Mouse (Mus musculus) liver, embryonic 14.5 days (tissue): ENCODE measurements around the gene D130040H23Rik. TPM values are rescaled to one million over a fixed set of nuclear protein-coding genes. Genes with fewer than 3 reads are reported as not detected.

ENCODE experiments used
- ATAC-seq: fragments of 200-750 bp; cut with Nextera tagmentation; 2 replicates; pipeline ENCODE4 v1.8.0; 2017; ENCODE audit warnings: moderate number of reproducible peaks, mild to moderate bottlenecking, moderate library complexity; ENCODE audit not compliant: insufficient read depth
- DNase-seq, 3 experiments: peaks; one replicate each; pipeline ENCODE4 v3.0.0-alpha.2; 2012 to 2013; ENCODE audit warnings: low read depth in 3 of 3, low spot score in 3 of 3
- H3K27ac ChIP-seq: fragments of 300-500 bp; sonication (generic); 2 replicates; pipeline ENCODE4 v1.5.1; 2014; ENCODE audit warnings: moderate library complexity, mild to moderate bottlenecking, control low read depth, inconsistent platforms
- H3K27me3 ChIP-seq: fragments of 300-500 bp; sonication (generic); 2 replicates; pipeline ENCODE4 v1.6.1; 2014; ENCODE audit warnings: mild to moderate bottlenecking, low read length, moderate library complexity; ENCODE audit not compliant: control insufficient read depth, insufficient read depth
- H3K36me3 ChIP-seq: fragments of 300-500 bp; sonication (generic); replicated peaks from 2 replicates; pipeline ENCODE4 v1.6.1; 2014; ENCODE audit warnings: low read depth; ENCODE audit not compliant: control insufficient read depth, insufficient read depth
- H3K4me1 ChIP-seq, 2 experiments: fragments of 200-500 bp in 1 of 2; fragments of 300-500 bp in 1 of 2; sonication (generic) in 1 of 2; replicated peaks; 2 replicates each; pipeline ENCODE4 v1.6.1; 2012 to 2014; ENCODE audit warnings: antibody characterized with exemption in 1 of 2, inconsistent platforms in 1 of 2, low read length in 1 of 2; ENCODE audit not compliant: control insufficient read depth in 2 of 2, insufficient read depth in 2 of 2
- H3K4me2 ChIP-seq: fragments of 300-500 bp; sonication (generic); 2 replicates; pipeline ENCODE4 v1.6.1; 2014; ENCODE audit warnings: low read depth, mild to moderate bottlenecking, control low read depth, moderate library complexity
- H3K4me3 ChIP-seq, 2 experiments: fragments of 200-500 bp in 1 of 2; fragments of 300-500 bp in 1 of 2; sonication (generic) in 1 of 2; 2 replicates each; pipeline ENCODE4 v1.5.1; 2012 to 2014; ENCODE audit warnings: low read depth in 2 of 2, low read length in 2 of 2, mild to moderate bottlenecking in 2 of 2, control low read depth in 1 of 2, inconsistent platforms in 1 of 2, moderate library complexity in 1 of 2; ENCODE audit not compliant: insufficient read depth in 1 of 2
- H3K9ac ChIP-seq: fragments of 300-500 bp; sonication (generic); replicated peaks from 2 replicates; pipeline ENCODE4 v1.6.1; 2014; ENCODE audit warnings: mild to moderate bottlenecking, control low read depth, moderate library complexity
- H3K9me3 ChIP-seq: fragments of 300-500 bp; sonication (generic); 2 replicates; pipeline ENCODE4 v1.6.1; 2016; ENCODE audit warnings: low read length, mixed read lengths; ENCODE audit not compliant: control insufficient read depth
- CTCF ChIP-seq: IDR thresholded peaks from 2 replicates; pipeline ENCODE4 v1.5.1; 2016; ENCODE audit warnings: antibody characterized with exemption, low read depth, control low read depth
- EP300 ChIP-seq: IDR thresholded peaks from 2 replicates; pipeline ENCODE4 v1.6.1; 2016; ENCODE audit warnings: antibody characterized with exemption, low read depth
- WGBS: fragments of 180-500 bp; shearing (Covaris S2); extraction: QIAGEN DNeasy Blood & Tissue Kit; methylation state at CpG from one replicate; pipeline ENCODE4 v1.1.7; 2014; ENCODE audit not compliant: insufficient replicate concordance; 5-methylcytosine and 5-hydroxymethylcytosine counted together
- polyA plus RNA-seq, 2 experiments: library from polyadenylated mRNA; depleted of rRNA in 1 of 2; stranded (reverse) in 1 of 2; unstranded in 1 of 2; fragments of >200 nt; fragmentation: Nextera tagmentation in 1 of 2; extraction: Ambion mirVana in 1 of 2; gene quantifications; 2 replicates each; pipeline versions ENCODE4 v1.2.1 to v1.2.3; 2012 to 2014

Gene D130040H23Rik
- 0.22 and 0.57 TPM in 2 replicates for polyA plus RNA-seq (2012; rRNA removed)
- 0.56 and 0.75 TPM in 2 replicates for polyA plus RNA-seq (2014; fragmentation: Nextera tagmentation; extraction: Ambion mirVana)

GRCm38 (mm10) chr8:69270386-69271202 lies at the start of gene D130040H23Rik:
TSS of gene D130040H23Rik (plus strand) at chr8:69271080.
- peak; percentile 95 for ATAC-seq
- TF ChIP-seq EP300: no peak
- no peak for TF ChIP-seq CTCF
- Histone ChIP-seq H3K9ac (peak within 1 kb of the TSS; percentile 51; the same call in 1 of the 2 replicates), H3K27ac (no peak within 1 kb of the TSS), H3K4me2 (peak within 1 kb of the TSS; percentile 64), H3K27me3 (no peaks in the 10 kb centered on the region), H3K4me1 (peaks cover 0 to 7% of the 10 kb centered on the region in 2 experiments; a peak in 1 of 4 replicates), H3K36me3 (no peaks in the 10 kb centered on the region), H3K4me3 (peak within 1 kb of the TSS; percentile 57 to 68), H3K9me3 (no peaks in the 10 kb centered on the region)
- DNase-seq: peak; percentile 63 to 65 (median 63)
- 4% methylated on average over 12 of the region's 12 CpGs for WGBS

GRCm38 (mm10) chr8:69242541-69242940 lies 28.3 kb upstream of the D130040H23Rik start:
- no peaks in the 10 kb centered on the region for H3K36me3 ChIP-seq
- H3K9ac ChIP-seq: no peak overlapping the region
- H3K4me1 ChIP-seq: no peaks in the 10 kb centered on the region
- DNase-seq (no peak), ATAC-seq (no peak)
- H3K27ac ChIP-seq: no peak overlapping the region
- no peak overlapping the region for H3K4me3 ChIP-seq
- TF ChIP-seq EP300 (no peak), CTCF (no peak)
- H3K27me3 ChIP-seq: no peaks in the 10 kb centered on the region
- no peak overlapping the region for H3K4me2 ChIP-seq
- no peaks in the 10 kb centered on the region for H3K9me3 ChIP-seq
- WGBS: 44% methylated on average over 2 of the region's 2 CpGs

GRCm38 (mm10) chr8:69268525-69268924 lies 2.4 kb upstream of the D130040H23Rik start:
- H3K36me3 ChIP-seq: no peaks in the 10 kb centered on the region
- H3K9me3 ChIP-seq: no peaks in the 10 kb centered on the region
- H3K27me3 ChIP-seq: no peaks in the 10 kb centered on the region
- H3K9ac ChIP-seq: no peak overlapping the region
- no peak overlapping the region for H3K4me3 ChIP-seq
- no peak overlapping the region for H3K27ac ChIP-seq
- H3K4me2 ChIP-seq: no peak overlapping the region
- WGBS: 55% methylated on average over 4 of the region's 4 CpGs
- peak; percentile 10; the same call in 1 of the 2 replicates for TF ChIP-seq CTCF
- no peak for TF ChIP-seq EP300
- DNase-seq: no peak
- ATAC-seq: no peak
- H3K4me1 ChIP-seq: peaks cover 0 to 7% of the 10 kb centered on the region in 2 experiments; a peak in 1 of 4 replicates

GRCm38 (mm10) chr8:69271203-69271554 lies 299 bp downstream of the D130040H23Rik start:
- H3K27ac ChIP-seq: no peak overlapping the region
- ATAC-seq: peak; percentile 42; the same call in 1 of the 2 replicates
- H3K4me1 ChIP-seq: peaks cover 0 to 7% of the 10 kb centered on the region in 2 experiments; a peak in 1 of 4 replicates
- H3K27me3 ChIP-seq: no peaks in the 10 kb centered on the region
- TF ChIP-seq EP300 (no peak), CTCF (no peak)
- H3K9me3 ChIP-seq: no peaks in the 10 kb centered on the region
- H3K9ac ChIP-seq: peak overlapping the region; percentile 51; the same call in 1 of the 2 replicates
- peak in 1 of 3 experiments; percentile 2 for DNase-seq
- 15% methylated on average over 6 of the region's 6 CpGs for WGBS
- H3K4me3 ChIP-seq: peak overlapping the region; percentile 57 to 68
- peak overlapping the region; percentile 64 for H3K4me2 ChIP-seq
- H3K36me3 ChIP-seq: no peaks in the 10 kb centered on the region

GRCm38 (mm10) chr8:69272435-69272834 lies 1.6 kb downstream of the D130040H23Rik start:
- DNase-seq: no peak
- Histone ChIP-seq H3K36me3 (no peaks in the 10 kb centered on the region), H3K27ac (no peak overlapping the region), H3K9me3 (no peaks in the 10 kb centered on the region), H3K9ac (no peak overlapping the region), H3K27me3 (no peaks in the 10 kb centered on the region), H3K4me3 (no peak overlapping the region), H3K4me2 (no peak overlapping the region), H3K4me1 (peaks cover 0 to 7% of the 10 kb centered on the region in 2 experiments; a peak in 1 of 4 replicates)
- ATAC-seq: no peak
- no peak for TF ChIP-seq CTCF
- TF ChIP-seq EP300: no peak
- 76% methylated on average over 6 of the region's 6 CpGs for WGBS
